Mouse (Mus musculus) brain, adult 10 weeks (tissue): ENCODE measurements around the gene Gm21060. TPM values are rescaled to one million over a fixed set of nuclear protein-coding genes. Genes with fewer than 3 reads are reported as not detected.

Experiments used
- polyA plus RNA-seq: library from polyadenylated mRNA; stranded (reverse); fragments of 350-450 nt; fragmentation: Illumina TruSeq; extraction: RNeasy Lipid Tissue Mini Kit (QIAGEN cat#74804); gene quantifications from one replicate; pipeline ENCODE4 v1.2.3, GENCODE M21; 2015; ENCODE audit warnings: low read depth, low replicate concordance

The Gm21060 gene
- polyA plus RNA-seq = not detected

GRCm38 (mm10) chr19:61296969-61297368, at the start of gene Gm21060:
Gene Gm21060 (minus strand): TSS chr19:61297069.

Other genes starting within 250 kb of the Gm21060 start
- gene Zfp950, start 156.2 kb downstream of the Gm21060 start, polyA plus RNA-seq = 54.8 TPM
- gene Gm7102, start 120.8 kb downstream of the Gm21060 start, polyA plus RNA-seq = not detected
- gene Gm6020, start 113.2 kb downstream of the Gm21060 start, polyA plus RNA-seq = not detected
- 35.1 TPM for gene Csf2ra, start 68.6 kb downstream of the Gm21060 start, polyA plus RNA-seq